Mouse (Mus musculus) B cell, adult 2 months (primary cell): Measurements from ENCODE around the gene Smarcd1.

Experiments
- DNase-seq, 2 experiments: peaks; one replicate each; pipeline ENCODE4 v3.0.0; 2022

Smarcd1 gene

GRCm38 (mm10) chr15:99701999-99702900 is at the start of gene Smarcd1:
Gene Smarcd1 (plus strand): TSS chr15:99702129.
- peak; percentile 97 for DNase-seq

DNA sequence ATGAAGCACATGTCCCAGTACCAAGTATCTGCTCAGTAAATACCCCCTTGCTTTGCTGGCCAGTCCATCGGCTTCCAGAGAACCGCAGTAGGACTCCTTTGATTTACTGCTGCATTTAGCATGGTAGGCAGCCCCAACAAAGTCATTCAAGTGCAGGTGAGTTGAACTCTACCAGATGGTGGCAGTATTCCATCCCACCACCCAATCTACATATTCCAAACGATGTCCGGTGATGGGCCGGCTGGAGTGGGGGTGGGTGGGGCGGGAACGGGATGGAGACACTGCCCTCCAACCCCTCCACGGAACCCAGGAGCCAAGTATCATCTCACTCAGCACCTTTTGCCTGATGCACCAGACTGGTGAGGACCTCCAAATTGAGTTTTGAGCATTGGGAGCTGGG is 48.6 kb upstream of the Smarcd1 start:
- no peak for DNase-seq

DNA sequence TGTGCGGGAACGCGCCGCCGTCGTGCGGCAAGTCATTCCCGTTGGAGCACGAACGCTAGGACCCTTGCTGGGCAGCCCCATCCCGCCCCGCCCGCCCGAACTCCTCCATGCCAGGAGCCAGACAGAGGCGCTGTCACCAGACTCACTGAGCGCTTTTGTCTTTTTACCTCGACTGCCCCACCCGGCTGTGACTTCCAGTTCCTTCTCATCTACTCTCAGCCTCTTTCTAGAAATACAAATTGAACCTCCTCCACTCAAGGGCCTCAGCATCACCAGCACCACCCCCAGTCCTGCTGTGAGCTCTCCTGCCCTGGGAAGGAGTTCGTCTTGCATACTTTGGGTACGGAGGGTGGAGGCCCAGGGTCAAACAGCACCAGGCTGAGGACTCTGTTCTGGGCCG is 48.1 kb upstream of the Smarcd1 start:
- no peak for DNase-seq

- DNase-seq: no peak
Observed at GRCm38 (mm10) chr15:99655956-99656355, 46.0 kb upstream of the Smarcd1 start.

GRCm38 (mm10) chr15:99658437-99658836 is 43.5 kb upstream of the Smarcd1 start:
- no peak for DNase-seq

DNA sequence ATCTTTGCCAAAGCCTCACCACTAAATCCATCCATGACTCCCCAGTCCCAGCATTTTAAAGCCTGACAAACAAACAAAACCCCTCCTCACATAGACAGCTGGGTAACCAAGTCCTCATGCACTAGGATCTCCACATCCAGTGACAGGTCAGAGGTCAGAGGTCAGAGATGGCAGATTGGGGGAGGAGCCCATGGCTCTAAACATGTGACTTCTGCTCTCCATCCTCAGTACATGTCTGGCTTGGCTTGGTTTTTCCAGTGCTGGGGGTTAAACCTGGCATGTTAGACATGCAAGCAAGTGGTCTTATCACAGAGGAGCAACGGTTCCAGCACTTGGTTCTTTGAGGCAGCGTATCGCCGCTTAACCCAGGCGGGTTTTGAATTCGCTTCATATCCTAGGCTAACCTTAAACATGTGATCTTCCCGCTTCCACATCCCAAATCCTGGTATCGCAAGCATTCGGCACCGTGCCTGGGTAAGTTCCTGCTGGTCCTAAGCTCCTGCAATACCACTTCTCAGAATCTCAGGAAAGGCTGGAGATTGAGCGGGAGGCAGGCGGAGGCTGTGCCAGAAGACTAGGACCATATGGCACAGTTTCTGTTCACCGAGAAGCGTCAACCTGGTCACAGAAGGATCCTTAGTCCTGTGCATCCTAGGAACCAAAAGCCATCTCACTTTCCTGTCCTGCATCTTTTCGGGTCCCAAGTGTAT is 40.7 kb upstream of the Smarcd1 start:
- DNase-seq: no peak

GRCm38 (mm10) chr15:99662371-99662770 is 39.6 kb upstream of the Smarcd1 start:
- no peak for DNase-seq

DNA sequence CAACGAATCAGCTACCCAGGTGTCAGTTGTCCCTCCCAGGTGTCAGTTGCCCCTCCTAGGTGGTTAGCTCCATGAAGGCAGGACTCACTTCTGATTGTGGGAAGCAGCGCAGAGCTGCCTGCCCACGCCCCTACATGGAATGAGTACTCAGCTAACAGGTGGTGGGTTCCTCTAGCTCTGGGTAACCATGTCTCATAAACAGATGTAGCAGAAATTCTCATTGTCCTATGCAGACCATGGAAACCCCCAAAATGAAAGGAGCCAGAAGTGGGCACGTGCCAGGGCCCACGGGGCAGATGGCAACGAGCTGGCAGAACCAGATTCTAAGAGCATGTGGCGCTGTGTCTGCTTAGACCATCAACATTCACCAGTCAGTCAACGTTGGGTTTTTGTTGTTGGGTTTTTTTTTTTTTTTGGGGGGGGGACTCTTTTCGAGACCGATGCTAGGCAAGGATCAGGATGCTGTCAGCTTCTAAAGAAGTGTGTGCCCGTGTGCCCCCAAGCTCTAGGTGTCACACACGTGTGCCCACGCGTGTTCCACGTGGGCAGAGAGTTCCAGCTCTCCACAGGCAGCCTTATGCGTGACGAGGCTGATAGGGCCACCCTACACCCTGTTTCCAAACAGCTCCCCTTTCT is 37.8 kb upstream of the Smarcd1 start:
- no peak for DNase-seq

GRCm38 (mm10) chr15:99664600-99665451 is 37.1 kb upstream of the Smarcd1 start:
- DNase-seq: no peak

- DNase-seq: no peak
Observed at GRCm38 (mm10) chr15:99667544-99667943, 34.4 kb upstream of the Smarcd1 start.

DNA sequence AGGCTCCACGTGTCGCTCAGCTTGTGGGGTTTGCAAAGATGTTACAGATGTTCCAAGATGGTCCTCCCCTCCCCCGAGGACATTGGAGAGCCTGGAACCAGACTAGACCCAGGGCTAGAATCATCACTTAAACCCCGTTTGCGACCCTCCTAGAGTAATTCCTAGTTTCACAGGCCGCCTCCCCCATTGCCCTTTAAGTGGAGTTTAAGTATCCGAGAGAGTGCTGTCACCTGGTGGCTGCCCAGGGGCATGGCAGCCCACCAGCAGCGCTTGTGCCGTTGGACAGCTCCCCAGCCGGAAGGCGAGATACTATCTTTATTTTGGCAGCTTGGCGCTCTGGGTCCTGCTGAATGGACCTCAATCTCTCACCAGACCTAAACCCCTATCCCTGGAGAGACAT is 33.0 kb upstream of the Smarcd1 start:
- peak; percentile 77 to 79 for DNase-seq

- no peak for DNase-seq
Observed at GRCm38 (mm10) chr15:99669392-99669791, 32.5 kb upstream of the Smarcd1 start.

DNA sequence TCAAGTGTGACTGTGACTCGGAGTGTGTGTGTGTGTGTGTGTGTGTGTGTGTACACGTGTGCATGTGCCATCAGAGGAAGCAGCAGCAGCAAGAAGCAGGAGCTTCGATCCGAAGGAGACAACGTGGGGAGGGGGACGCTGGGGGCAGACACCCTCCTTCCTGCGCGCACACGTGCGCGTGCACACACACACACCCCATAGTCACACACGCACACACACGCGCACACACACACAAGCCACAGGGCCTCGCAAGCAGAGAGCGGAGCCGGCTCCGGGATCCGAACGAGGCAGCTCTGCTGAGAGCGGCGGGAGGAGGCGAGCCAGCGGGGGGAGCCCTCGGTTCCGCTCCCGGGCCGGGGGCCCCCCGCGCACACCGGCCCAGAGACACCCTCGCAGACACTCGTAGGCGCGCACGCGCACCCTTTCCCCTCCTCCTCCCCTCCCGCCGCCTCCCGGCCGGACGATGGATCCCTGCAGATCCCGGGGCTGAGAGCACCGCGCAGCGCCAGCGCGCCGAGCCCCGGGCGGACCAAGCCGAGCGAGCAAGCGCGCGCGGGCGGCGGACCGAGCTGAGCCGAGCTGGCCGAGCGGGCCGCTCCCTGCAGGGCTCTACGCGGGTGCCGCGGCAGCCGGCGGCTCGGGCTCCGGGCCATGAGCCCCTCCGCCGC is 31.6 kb upstream of the Smarcd1 start, which contains the start of gene Asic1:
TSS of gene Asic1 (plus strand) at position 215 of the 668 bp plus-strand sequence.
- peak in 1 of 2 experiments; percentile 17 for DNase-seq

GRCm38 (mm10) chr15:99670964-99671670 is 30.8 kb upstream of the Smarcd1 start:
- no peak for DNase-seq

DNA sequence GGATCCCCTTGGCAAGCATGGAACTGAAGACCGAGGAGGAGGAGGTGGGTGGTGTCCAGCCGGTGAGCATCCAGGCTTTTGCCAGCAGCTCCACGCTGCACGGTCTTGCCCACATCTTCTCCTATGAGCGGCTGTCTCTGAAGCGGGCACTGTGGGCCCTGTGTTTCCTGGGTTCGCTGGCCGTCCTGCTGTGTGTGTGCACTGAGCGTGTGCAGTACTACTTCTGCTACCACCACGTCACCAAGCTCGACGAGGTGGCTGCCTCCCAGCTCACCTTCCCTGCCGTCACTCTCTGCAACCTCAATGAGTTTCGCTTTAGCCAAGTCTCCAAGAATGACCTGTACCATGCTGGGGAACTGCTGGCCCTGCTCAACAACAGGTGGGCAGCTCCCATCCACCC is 30.1 kb upstream of the Smarcd1 start:
- no peak for DNase-seq

- DNase-seq: no peak
Observed at GRCm38 (mm10) chr15:99674866-99675265, 27.1 kb upstream of the Smarcd1 start.

GRCm38 (mm10) chr15:99677089-99677488 is 24.8 kb upstream of the Smarcd1 start:
- no peak for DNase-seq

GRCm38 (mm10) chr15:99678063-99678800 is 23.7 kb upstream of the Smarcd1 start:
- DNase-seq: peak; percentile 54 to 58

DNA sequence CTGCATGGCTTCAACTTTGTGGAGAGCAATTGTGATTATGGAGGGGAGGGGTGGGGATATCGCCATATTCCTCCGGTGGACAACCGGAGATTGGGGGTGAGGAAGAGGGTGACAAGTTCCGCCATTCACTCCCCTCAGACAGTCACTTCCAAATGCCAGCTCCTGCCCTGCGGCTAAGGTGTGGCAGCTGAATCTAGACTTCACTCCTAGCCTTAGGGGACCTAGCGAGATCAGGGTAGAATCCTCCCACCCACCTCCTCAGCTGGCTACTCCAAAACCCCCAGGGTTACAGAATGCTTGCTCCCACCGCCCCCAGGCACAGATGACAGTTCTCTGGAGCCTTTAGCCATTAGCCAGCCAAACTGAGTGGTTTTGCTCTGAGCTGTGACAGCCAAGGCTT is 22.9 kb upstream of the Smarcd1 start:
- no peak for DNase-seq

DNA sequence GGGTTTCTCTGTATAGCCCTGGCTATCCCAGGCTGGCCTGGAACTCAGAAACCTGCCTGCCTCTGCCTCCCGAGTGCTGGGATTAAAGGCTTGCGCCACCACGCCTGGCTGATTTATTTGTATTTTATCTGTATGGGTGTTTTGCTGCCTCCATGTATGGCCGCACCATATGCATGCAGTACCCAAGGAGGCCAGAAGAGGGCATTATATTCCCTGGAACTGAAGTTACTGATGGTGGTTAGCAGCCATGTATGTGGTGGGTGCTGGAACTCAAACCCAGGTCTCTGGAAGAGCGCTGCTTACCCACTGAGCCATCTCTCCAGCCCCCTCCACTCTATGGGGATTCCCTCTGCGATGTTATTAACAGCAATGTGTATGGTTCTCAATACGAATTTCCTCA is 19.0 kb upstream of the Smarcd1 start:
- peak; percentile 56 to 64 for DNase-seq

GRCm38 (mm10) chr15:99684156-99684555 is 17.8 kb upstream of the Smarcd1 start:
- DNase-seq: no peak
